Mouse (Mus musculus) heart, embryonic 11.5 days (tissue): ENCODE measurements around the gene Zbtb34. TPM values are rescaled to one million over a fixed set of nuclear protein-coding genes. Genes with fewer than 3 reads are reported as not detected.

ENCODE experiments used
- ATAC-seq: fragments of 200-750 bp; cut with Nextera tagmentation; replicated peaks from 2 replicates; pipeline ENCODE4 v1.8.0; 2017; ENCODE audit warnings: moderate library complexity; ENCODE audit not compliant: insufficient number of reproducible peaks, low FRiP score, low TSS enrichment
- H3K27ac ChIP-seq: fragments of 300-500 bp; sonication (generic); 2 replicates; pipeline ENCODE4 v1.5.1; 2014; ENCODE audit warnings: mild to moderate bottlenecking, low read depth, low read length
- H3K27me3 ChIP-seq: fragments of 300-500 bp; sonication (generic); 2 replicates; pipeline ENCODE4 v1.6.1; 2014; ENCODE audit warnings: mild to moderate bottlenecking, low read length, mixed read lengths; ENCODE audit not compliant: control insufficient read depth, insufficient read depth
- H3K36me3 ChIP-seq: fragments of 300-500 bp; sonication (generic); 2 replicates; pipeline ENCODE4 v1.6.1; 2014; ENCODE audit warnings: mild to moderate bottlenecking, low read length, moderate library complexity, mixed read lengths; ENCODE audit not compliant: control insufficient read depth, insufficient read depth
- H3K4me1 ChIP-seq: fragments of 300-500 bp; sonication (generic); 2 replicates; pipeline ENCODE4 v1.6.1; 2014; ENCODE audit warnings: low read length; ENCODE audit not compliant: control insufficient read depth, insufficient read depth
- H3K4me2 ChIP-seq: fragments of 300-500 bp; sonication (generic); 2 replicates; pipeline ENCODE4 v1.6.1; 2014; ENCODE audit warnings: mild to moderate bottlenecking, moderate library complexity
- H3K4me3 ChIP-seq: fragments of 300-500 bp; sonication (generic); 2 replicates; pipeline ENCODE4 v1.5.1; 2014; ENCODE audit warnings: low read depth, low read length
- H3K9ac ChIP-seq: fragments of 300-500 bp; sonication (generic); 2 replicates; pipeline ENCODE4 v1.6.1; 2014; ENCODE audit warnings: mild to moderate bottlenecking, low read depth, low read length, moderate library complexity
- H3K9me3 ChIP-seq: fragments of 300-500 bp; sonication (generic); replicated peaks from 2 replicates; pipeline ENCODE4 v1.6.1; 2016; ENCODE audit warnings: low read length; ENCODE audit not compliant: control insufficient read depth
- WGBS: fragments of 180-500 bp; shearing (Covaris S2); extraction: QIAGEN DNeasy Blood & Tissue Kit; methylation state at CpG from one replicate; pipeline ENCODE4 v1.1.7; 2014; ENCODE audit not compliant: insufficient replicate concordance; 5-methylcytosine and 5-hydroxymethylcytosine counted together
- microRNA-seq: library from miRNA; unstranded; fragments of <30 nt; microRNA quantifications from one replicate; pipeline ENCODE4, GENCODE M21; 2016; ENCODE audit warnings: borderline number of aligned reads
- polyA plus RNA-seq: library from polyadenylated mRNA; unstranded; fragments of >200 nt; fragmentation: Nextera tagmentation; extraction: Ambion mirVana; gene quantifications from 2 replicates; pipeline ENCODE4 v1.2.1, GENCODE M21; 2014

The Zbtb34 gene
- polyA plus RNA-seq, 1 experiment from 2014 or later = 4.2 TPM

DNA sequence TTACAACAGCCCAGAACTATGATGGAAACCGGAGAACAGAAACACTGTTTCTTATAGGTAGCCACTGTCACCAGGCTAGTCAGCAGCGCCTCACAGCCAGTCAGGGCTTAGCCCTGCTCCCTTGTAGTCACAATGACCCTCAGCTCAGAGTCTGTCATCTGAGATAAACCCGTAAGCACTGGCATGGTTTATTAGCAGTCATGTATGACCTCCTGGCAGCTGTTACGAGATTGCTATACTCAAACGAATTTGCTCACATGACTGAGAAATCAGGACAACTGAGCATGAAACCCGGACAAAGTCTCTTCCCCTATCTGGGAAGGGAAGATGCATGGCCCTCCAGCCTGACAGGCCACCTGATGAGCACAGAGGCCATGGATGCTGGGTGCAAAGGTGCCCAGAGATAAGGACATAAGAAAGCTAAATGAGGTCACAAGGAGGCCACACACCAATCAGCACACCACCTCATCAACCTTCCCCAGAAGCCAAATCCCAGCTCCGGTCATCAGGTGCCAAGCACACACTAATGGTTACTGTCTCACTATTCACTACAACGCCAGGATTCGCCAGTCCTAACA, 69.9 kb downstream of the Zbtb34 start:
- H3K4me1 ChIP-seq = 0 out of 2 replicates have a peak, but pooled peaks cover 2% of the 10 kb centered on the region
- 62% methylated on average over 9 of the region's 9 CpGs for WGBS
- no peak overlapping the region for H3K27ac ChIP-seq
- no peaks in the 10 kb centered on the region for H3K36me3 ChIP-seq
- no peak overlapping the region for H3K9ac ChIP-seq
- no peak overlapping the region for H3K4me2 ChIP-seq
- no peak overlapping the region for H3K4me3 ChIP-seq
- H3K9me3 ChIP-seq = no peaks in the 10 kb centered on the region
- peaks cover 3% of the 10 kb centered on the region; the same call in 1 of the 2 replicates for H3K27me3 ChIP-seq
- no peak for ATAC-seq

DNA sequence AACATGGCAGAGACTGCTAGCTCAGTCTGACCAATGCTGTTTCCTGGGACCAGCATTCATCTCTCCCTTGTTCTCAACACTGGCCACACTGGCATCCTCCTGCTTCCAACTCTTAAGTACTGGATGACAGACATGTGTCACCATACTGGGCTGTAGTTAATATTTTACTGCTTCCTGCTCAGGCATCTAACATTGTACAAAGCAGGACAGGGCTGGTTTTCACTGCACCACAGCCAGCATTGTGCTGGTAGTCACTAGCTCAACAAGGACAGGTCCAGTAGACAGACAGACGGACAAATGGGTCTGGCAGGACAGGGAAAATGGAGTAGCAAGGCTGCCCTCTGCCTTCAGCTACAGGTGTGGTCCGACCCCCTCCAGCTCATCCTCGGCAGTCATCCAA, 70.6 kb downstream of the Zbtb34 start:
- no peak overlapping the region for H3K4me2 ChIP-seq
- WGBS = 70% methylated on average over 3 of the region's 3 CpGs
- no peaks in the 10 kb centered on the region for H3K9me3 ChIP-seq
- H3K27ac ChIP-seq = no peak overlapping the region
- no peak for ATAC-seq
- H3K4me1 ChIP-seq = 0 out of 2 replicates have a peak, but pooled peaks cover 2% of the 10 kb centered on the region
- no peaks in the 10 kb centered on the region for H3K36me3 ChIP-seq
- no peak overlapping the region for H3K9ac ChIP-seq
- H3K27me3 ChIP-seq = peaks cover 3% of the 10 kb centered on the region; the same call in 1 of the 2 replicates
- no peak overlapping the region for H3K4me3 ChIP-seq

DNA sequence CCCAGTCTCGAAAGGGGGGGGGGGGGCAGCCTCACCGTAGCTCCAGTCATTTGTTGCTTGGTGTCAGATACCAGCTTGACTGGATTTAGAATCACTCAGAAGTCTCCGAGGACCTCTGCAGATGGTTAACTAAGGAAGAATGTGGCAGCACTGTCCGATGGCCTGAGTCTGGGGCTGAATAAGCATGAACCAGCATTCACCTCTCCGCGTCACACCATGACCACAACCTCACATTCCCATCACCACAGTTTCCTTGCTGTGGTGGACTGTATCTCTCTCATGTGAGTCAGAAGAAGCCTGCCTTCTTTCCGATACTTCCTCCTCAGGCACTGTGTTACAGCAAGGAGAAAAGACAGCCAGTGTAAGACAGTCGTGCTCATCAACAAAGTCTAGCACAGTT, 71.9 kb downstream of the Zbtb34 start:
- H3K9me3 ChIP-seq = no peaks in the 10 kb centered on the region
- H3K4me2 ChIP-seq = no peak overlapping the region
- H3K4me1 ChIP-seq = 0 out of 2 replicates have a peak, but pooled peaks cover 2% of the 10 kb centered on the region
- peaks cover 3% of the 10 kb centered on the region; the same call in 1 of the 2 replicates for H3K27me3 ChIP-seq
- 85% methylated on average over 7 of the region's 8 CpGs for WGBS
- H3K9ac ChIP-seq = no peak overlapping the region
- no peak overlapping the region for H3K4me3 ChIP-seq
- H3K36me3 ChIP-seq = no peaks in the 10 kb centered on the region
- H3K27ac ChIP-seq = no peak overlapping the region
- no peak for ATAC-seq

DNA sequence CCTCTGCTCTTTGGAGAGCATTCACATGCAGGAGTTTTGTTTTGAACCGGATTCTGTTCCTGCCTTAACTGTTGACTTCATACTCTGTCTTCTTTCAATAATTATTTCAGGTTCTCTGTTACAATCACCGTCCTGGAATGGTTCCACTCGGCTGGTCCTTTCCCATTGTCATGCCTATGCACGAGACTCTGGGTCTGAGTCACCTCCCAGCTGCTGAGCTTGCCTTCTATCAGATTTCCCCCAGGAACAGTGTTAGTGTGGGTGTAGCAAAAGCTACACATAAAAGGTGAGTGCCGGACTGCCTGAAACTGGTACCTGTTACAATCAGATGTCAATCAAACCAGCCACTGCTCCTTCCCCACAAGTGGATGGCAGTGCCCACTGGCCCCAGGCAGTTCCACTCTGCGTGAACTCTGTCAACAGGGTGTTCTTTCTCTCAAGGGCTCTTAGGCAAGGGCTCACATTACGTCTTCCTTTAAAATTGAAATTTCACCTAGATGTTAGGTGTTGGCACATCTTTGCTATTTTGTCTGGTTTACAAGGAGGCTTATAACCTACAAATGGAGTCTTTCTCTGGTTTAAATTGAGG, 73.8 kb downstream of the Zbtb34 start:
- Histone ChIP-seq H3K9ac (no peak overlapping the region), H3K27ac (no peak overlapping the region), H3K4me1 (0 out of 2 replicates have a peak, but pooled peaks cover 2% of the 10 kb centered on the region), H3K9me3 (no peaks in the 10 kb centered on the region), H3K27me3 (peaks cover 3% of the 10 kb centered on the region; the same call in 1 of the 2 replicates), H3K4me3 (no peak overlapping the region), H3K36me3 (no peaks in the 10 kb centered on the region), H3K4me2 (no peak overlapping the region)
- ATAC-seq = no peak
- 81% methylated on average over 7 of the region's 7 CpGs for WGBS

Small RNA genes lying within 50 kb of the gene (microRNA-seq; reads per million reads assigned to microRNA genes)
- not detected for gene Gm25998

Other genes with a start within 250 kb of the Zbtb34 start
- 34.3 and 47.8 TPM in 2 replicates for gene Angptl2, start 215.3 kb downstream of the Zbtb34 start, polyA plus RNA-seq
- gene Ralgps1, start 59.8 kb downstream of the Zbtb34 start, polyA plus RNA-seq = 6.5 and 6.6 TPM in 2 replicates
- 12.8 and 16.8 TPM in 2 replicates for gene Zbtb43, start 37.2 kb upstream of the Zbtb34 start, polyA plus RNA-seq
- 0.03 TPM in 1 of 2 replicates, not detected in the other for gene Lmx1b, start 209.2 kb upstream of the Zbtb34 start, polyA plus RNA-seq